Mouse (Mus musculus): ENCODE results near the gene Dhrs7b.

- no peak for TF ChIP-seq TAL1 (IDR thresholded peaks at IDR 0.05; ENCODE audit: low read length)
- no peak for TF ChIP-seq GATA1 (IDR thresholded peaks at IDR 0.05; ENCODE audit: low read length)
Measured at GRCm38 (mm10) chr11:60867456-60867855, 37.0 kb downstream of the Dhrs7b start.
